Mouse (Mus musculus) erythroblast, embryonic 14.5 days (primary cell): ENCODE data around the gene Lhfpl2. TPM values are rescaled to one million over a fixed set of nuclear protein-coding genes. Genes with fewer than 3 reads are reported as not detected.

Experiments used
- H3K27me3 ChIP-seq: 2 replicates; pipeline ENCODE4 v1.6.1; 2012; ENCODE audit warnings: inconsistent platforms; ENCODE audit not compliant: control insufficient read depth
- H3K36me3 ChIP-seq: 2 replicates; pipeline ENCODE4 v1.6.1; 2012; ENCODE audit warnings: mild to moderate bottlenecking, inconsistent platforms; ENCODE audit not compliant: control insufficient read depth
- H3K4me1 ChIP-seq: 2 replicates; pipeline ENCODE4 v1.6.1; 2012; ENCODE audit warnings: inconsistent platforms; ENCODE audit not compliant: control insufficient read depth
- H3K4me3 ChIP-seq: replicated peaks from 2 replicates; pipeline ENCODE3; 2012; ENCODE audit warnings: moderate library complexity, mild to moderate bottlenecking, inconsistent platforms
- H3K9me3 ChIP-seq: 2 replicates; pipeline ENCODE4 v1.6.1; 2012; ENCODE audit warnings: low read length, inconsistent platforms, mixed read lengths; ENCODE audit not compliant: control insufficient read depth
- GATA1 ChIP-seq: IDR thresholded peaks from 2 replicates; pipeline ENCODE4 v1.6.1; 2012; ENCODE audit warnings: low read length, inconsistent platforms, mixed read lengths
- TAL1 ChIP-seq: IDR thresholded peaks from 3 replicates; pipeline ENCODE4 v1.6.1; 2012; ENCODE audit warnings: low read length, inconsistent platforms, mixed read lengths
- polyA plus RNA-seq: library from polyadenylated mRNA; stranded (reverse); fragments of >175 nt; gene quantifications from 2 replicates; pipeline ENCODE4 v1.2.3, GENCODE M21; 2012

The Lhfpl2 gene
- polyA plus RNA-seq, 1 experiment = not detected

DNA sequence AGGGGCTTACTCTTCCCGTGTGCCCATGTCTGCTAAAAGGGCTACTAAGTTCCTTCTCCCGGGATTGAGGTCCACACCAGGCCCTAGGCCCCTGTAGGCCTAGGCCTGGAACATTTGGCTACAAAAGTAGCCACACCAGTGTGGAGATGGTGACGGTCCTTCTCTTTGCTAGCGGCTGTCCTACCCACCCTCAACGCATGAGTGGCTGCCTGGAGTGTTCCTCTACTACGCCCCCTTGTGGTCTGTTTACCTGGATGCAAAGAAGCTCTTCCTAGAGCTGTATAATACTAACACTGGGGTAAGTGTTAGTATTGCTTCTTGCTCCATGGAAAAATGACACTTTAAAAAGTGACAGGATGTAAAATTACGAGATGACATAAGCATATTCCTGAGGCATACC is 119.6 kb downstream of the Lhfpl2 start:
- TF ChIP-seq GATA1 = no peak
- no peak for TF ChIP-seq TAL1

DNA sequence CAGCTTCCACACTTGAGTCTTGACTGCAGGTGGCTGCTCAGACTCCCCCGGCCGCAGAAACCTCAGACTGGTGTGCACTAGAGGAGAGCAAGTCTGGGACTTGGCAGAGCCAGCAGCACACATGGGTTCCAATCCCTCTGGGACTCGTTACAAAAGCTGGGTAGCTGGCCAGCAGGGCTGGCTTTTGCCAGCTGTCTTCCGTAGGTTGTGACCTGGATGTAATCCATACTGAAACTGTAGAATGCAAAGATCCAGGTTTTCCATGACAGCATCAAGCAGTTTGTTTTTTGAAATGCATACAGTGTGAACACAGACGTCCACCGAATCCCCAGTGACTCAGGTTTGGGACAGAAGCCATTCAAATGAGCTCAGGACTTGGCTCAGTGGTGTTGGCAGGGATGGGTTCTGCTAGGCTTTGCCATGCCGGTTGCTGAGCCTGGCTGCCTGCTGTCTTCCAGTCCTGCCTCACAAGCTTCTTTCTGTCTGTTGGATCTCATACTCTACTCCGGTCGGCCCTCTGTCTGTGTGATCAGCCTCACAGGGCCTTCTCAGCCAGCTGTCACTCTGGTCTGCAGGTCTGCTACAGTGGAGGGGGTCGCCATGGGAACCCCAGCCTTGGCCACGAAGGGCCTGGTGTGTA is 120.9 kb downstream of the Lhfpl2 start:
- H3K4me3 ChIP-seq = no peak overlapping the region
- H3K9me3 ChIP-seq = no peaks in the 10 kb centered on the region
- no peak for TF ChIP-seq GATA1
- TF ChIP-seq TAL1 = no peak
- H3K36me3 ChIP-seq = no peaks in the 10 kb centered on the region
- peaks cover 17% of the 10 kb centered on the region for H3K27me3 ChIP-seq
- peaks cover 31% of the 10 kb centered on the region for H3K4me1 ChIP-seq

More for the DNA sequence above, 119.6 kb downstream of the Lhfpl2 start:
- no peak overlapping the region for H3K4me3 ChIP-seq
- no peaks in the 10 kb centered on the region for H3K9me3 ChIP-seq
- no peaks in the 10 kb centered on the region for H3K36me3 ChIP-seq
- H3K27me3 ChIP-seq = peaks cover 25% of the 10 kb centered on the region
- H3K4me1 ChIP-seq = peaks cover 43% of the 10 kb centered on the region

DNA sequence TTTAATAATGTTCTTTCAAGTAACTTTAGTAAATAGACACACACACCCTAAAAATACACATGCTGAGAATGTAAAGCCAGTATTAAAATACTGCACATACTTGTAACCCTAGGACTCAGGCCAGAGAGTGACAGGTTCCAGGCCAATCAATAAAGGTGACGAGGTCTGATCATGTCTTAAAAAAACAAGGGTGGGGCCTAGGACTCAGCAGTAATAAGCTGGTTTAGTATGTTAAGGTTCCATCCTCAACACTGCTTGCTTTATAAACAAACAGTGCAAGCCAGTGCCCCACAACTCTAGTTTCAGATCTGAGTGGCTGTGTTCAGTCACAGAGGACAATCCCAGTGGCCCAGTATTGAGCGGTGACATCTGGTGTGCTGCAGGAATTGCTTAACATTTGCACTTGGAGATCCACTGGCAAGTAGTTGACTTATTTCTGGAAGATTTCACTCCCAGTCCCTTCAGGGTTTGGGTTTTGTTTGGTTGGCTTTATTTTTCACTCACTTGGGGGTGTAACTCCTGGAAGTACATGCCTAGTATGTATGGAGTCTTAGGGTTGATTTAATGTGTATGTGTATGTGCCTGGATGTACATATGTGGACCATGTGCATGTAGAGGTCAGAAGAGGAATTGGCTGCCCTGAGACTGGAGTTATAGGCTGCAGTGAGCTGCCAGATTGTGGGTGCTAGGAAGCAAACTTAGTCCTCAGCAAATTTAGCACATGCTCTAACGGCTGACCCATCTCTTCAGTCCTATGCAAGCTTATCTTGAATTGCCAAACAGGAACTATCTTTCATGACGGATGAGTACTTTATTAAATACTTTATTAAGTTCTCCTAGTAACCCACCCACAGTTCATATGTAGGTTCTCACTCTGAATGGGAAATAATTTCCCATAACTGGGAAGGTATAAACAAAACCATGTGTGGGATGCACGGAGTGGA is 123.2 kb downstream of the Lhfpl2 start:
- Histone ChIP-seq H3K4me1 (peaks cover 9% of the 10 kb centered on the region), H3K4me3 (no peak overlapping the region), H3K27me3 (no peaks in the 10 kb centered on the region), H3K36me3 (no peaks in the 10 kb centered on the region), H3K9me3 (no peaks in the 10 kb centered on the region)
- no peak for TF ChIP-seq GATA1
- TF ChIP-seq TAL1 = no peak

DNA sequence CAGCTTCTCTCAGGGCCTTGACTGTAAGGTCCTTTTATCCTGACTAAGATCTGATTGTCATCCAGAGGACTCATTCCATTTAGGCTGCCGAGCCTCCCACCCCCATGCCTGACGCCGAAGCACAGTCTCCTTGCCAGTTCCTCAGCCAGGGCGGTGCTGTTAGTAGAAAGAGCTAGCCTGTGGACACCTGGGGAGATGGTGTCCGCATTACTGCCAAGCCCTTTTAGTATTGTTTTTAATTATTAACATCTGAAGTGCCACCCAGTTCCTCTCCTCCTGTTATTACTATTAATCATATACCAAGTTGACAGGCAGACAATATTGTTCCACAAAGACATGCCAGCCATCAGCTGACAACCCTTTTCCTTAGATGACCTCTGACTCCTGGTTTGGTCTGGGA is 124.4 kb downstream of the Lhfpl2 start:
- no peak overlapping the region for H3K4me3 ChIP-seq
- H3K4me1 ChIP-seq = peaks cover 3% of the 10 kb centered on the region; the same call in 1 of the 2 replicates
- no peaks in the 10 kb centered on the region for H3K36me3 ChIP-seq
- no peaks in the 10 kb centered on the region for H3K27me3 ChIP-seq
- TF ChIP-seq GATA1 (no peak), TAL1 (no peak)
- H3K9me3 ChIP-seq = no peaks in the 10 kb centered on the region

DNA sequence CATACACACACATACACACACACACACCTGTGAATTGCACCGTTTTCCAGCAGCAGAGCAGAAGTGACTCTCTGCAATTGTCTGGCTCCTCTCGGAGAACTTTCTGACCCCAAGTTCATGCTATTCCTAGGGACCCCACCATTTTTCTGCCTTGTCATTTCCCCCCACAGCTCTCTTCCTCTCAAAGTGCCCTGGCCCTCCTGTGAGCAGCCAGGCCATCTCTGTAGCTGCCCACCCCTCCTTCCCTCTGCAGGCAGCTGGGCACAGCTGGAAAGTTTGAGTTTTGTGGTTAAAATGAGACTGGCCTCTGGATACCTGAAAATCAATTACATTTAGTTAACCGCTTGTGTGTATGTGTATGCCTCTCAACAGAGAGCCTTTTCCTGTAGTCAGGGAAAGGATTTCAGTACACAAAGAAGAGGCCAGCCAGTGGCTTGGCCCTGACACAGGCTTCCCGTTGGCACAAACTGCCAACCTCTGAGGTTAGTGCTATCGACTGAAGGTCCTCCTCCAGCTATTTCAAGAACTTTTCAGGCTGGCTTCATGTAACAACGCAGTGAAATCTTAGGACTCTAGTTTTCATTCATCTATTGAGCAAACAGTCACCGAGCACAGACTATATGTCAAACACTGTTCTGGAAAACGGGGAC is 125.9 kb downstream of the Lhfpl2 start:
- TF ChIP-seq TAL1 (no peak), GATA1 (no peak)

DNA sequence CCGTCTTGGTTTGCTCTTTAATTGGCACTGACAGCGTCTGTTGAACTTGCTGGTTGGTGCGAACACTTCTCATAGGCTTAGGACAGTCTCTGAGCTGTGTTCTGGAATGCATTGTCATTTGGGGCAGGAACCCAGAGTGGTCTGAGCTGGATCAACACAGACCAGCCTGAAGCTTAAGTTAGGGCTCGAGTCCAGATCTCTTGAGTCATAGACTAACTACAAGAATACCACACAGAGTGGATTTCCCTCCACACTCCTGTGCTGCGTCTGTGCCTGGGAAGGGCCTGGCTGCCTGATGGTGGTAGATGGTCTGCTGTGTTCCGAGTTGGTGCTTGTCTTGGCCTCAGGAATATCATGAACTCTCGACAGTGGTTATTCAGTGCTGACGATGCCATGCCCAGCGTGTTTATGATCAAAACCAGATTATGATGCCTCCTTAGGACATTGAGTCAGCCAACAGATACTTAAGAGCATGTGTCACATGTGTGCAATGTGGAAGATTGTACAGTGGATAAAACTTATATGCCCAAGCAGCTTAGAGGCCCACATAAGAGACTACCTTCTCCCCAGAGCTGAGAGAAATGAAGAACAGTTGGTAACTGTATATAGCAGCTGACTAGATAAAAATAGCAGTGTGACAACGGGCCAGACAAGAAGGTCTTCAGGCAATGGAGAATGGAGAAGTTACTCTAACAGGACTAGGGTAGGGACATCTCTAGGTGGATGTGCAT is 127.3 kb downstream of the Lhfpl2 start:
- H3K27me3 ChIP-seq = no peaks in the 10 kb centered on the region
- no peaks in the 10 kb centered on the region for H3K36me3 ChIP-seq
- TF ChIP-seq GATA1 (no peak), TAL1 (no peak)
- H3K9me3 ChIP-seq = no peaks in the 10 kb centered on the region
- peaks cover 1% of the 10 kb centered on the region; the same call in 1 of the 2 replicates for H3K4me1 ChIP-seq
- H3K4me3 ChIP-seq = no peak overlapping the region

More for the DNA sequence above, 125.9 kb downstream of the Lhfpl2 start:
- Histone ChIP-seq H3K4me1 (peaks cover 1% of the 10 kb centered on the region; the same call in 1 of the 2 replicates), H3K27me3 (no peaks in the 10 kb centered on the region), H3K4me3 (no peak overlapping the region), H3K9me3 (no peaks in the 10 kb centered on the region), H3K36me3 (no peaks in the 10 kb centered on the region)

DNA sequence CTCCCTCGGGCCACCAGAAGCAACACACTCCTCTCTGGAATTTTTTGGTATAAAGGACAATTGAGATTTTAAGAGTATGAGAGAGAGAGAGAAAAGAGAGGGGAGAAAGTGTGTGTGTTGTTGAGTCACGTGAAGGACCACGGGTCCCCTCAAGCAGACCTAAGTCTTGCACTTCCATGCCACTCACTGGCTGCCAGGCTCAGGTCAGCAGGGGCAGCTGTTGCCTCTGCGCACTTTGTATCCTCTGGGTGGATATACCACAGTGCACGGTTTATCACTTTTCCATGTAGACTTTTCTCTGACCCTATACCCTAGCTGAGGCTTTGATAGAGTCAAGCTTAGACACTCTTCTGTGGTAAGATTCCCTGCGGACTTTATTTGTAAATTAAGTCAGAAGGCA is 128.0 kb downstream of the Lhfpl2 start:
- Histone ChIP-seq H3K9me3 (no peaks in the 10 kb centered on the region), H3K4me3 (no peak overlapping the region), H3K27me3 (no peaks in the 10 kb centered on the region), H3K36me3 (no peaks in the 10 kb centered on the region), H3K4me1 (peaks cover 1% of the 10 kb centered on the region; the same call in 1 of the 2 replicates)
- TF ChIP-seq GATA1 (no peak), TAL1 (no peak)

DNA sequence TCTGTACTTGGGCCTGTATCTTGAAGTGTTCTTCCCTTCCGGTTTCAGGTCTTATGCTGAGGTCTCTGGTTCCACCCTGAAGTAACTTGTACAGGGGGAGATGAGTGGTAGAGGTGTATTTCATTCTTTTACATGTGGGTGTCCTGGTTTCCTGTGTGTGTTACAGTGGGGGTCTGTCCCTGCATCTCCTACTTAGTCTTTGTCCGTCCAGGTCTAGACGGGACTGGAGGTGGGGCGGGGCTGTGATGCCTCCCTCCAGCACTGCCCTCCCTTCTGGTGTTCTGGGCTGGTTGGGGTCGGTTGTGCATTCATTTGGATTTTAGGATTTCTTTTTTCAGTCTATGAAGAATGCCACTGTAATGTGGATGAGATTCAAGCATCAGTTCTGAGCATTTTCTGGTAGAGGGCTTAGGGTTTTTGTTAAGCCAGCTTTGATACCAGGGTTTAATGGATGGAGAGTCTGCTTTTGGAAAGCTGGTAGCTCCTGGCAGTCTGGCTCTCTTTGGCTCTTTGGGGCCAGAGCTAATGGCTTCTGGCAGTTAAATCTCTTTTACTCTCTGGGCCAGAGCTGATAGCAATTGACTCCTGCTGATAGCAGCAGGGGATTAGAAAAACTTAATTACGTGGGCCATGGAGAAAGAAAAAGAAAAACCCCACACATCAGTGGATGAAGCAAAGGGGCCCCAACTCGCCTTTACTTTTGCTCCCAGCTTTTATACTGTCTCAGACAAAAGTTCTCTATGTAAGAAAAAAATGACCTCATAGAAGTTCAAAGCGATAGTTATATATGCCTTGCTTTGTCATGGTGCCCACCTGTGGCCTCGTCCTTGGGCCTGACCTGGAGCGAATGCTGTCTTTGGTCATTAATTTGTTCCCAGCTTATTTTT is 130.8 kb downstream of the Lhfpl2 start:
- Histone ChIP-seq H3K4me1 (no peaks in the 10 kb centered on the region; the same call in 1 of the 2 replicates), H3K36me3 (no peaks in the 10 kb centered on the region), H3K27me3 (no peaks in the 10 kb centered on the region), H3K9me3 (no peaks in the 10 kb centered on the region), H3K4me3 (no peak overlapping the region)
- TF ChIP-seq GATA1 = no peak
- TF ChIP-seq TAL1 = no peak
